Mouse (Mus musculus) spleen, adult 2 months (tissue): Measurements from ENCODE around the gene Comp. TPM values are rescaled to one million over a fixed set of nuclear protein-coding genes. Genes with fewer than 3 reads are reported as not detected.

ENCODE experiments used
- DNase-seq, 2 experiments: peaks; one replicate each; pipeline versions ENCODE4 v3.0.0 to v3.0.0-alpha.2; 2012 to 2021; ENCODE audit warnings: low spot score in 2 of 2, low read depth in 1 of 2
- H3K27ac ChIP-seq: fragments of 200-500 bp; 2 replicates; pipeline ENCODE4 v1.5.1; 2012; ENCODE audit warnings: low read length, inconsistent platforms; ENCODE audit not compliant: insufficient read depth
- H3K27me3 ChIP-seq: fragments of 200-500 bp; 2 replicates; pipeline ENCODE4 v1.6.1; 2012; ENCODE audit warnings: mild to moderate bottlenecking, moderate library complexity, low read length, inconsistent platforms; ENCODE audit not compliant: control insufficient read depth, insufficient read depth
- H3K36me3 ChIP-seq: fragments of 200-500 bp; 2 replicates; pipeline ENCODE4 v1.6.1; 2012; ENCODE audit warnings: mild to moderate bottlenecking, low read length, inconsistent platforms; ENCODE audit not compliant: control insufficient read depth, insufficient read depth
- H3K4me1 ChIP-seq: fragments of 200-500 bp; 2 replicates; pipeline ENCODE4 v1.6.1; 2011; ENCODE audit warnings: inconsistent platforms; ENCODE audit not compliant: control insufficient read depth, insufficient read depth, insufficient read length
- H3K4me3 ChIP-seq: fragments of 200-500 bp; 2 replicates; pipeline ENCODE4 v1.5.1; 2011; ENCODE audit warnings: mild to moderate bottlenecking, inconsistent platforms; ENCODE audit not compliant: insufficient read depth, insufficient read length; ENCODE audit errors: extremely low read depth
- CTCF ChIP-seq: fragments of 200-500 bp; IDR thresholded peaks from 2 replicates; pipeline ENCODE4 v1.5.1; 2011; ENCODE audit warnings: mild to moderate bottlenecking, inconsistent platforms; ENCODE audit not compliant: insufficient read depth, insufficient read length, insufficient replicate concordance; ENCODE audit errors: extremely low read depth
- POLR2A ChIP-seq: fragments of 200-500 bp; IDR thresholded peaks from 2 replicates; pipeline ENCODE4 v1.6.1; 2011; ENCODE audit warnings: low read depth, low read length, inconsistent platforms
- WGBS: fragments of 180-500 bp; shearing (Covaris S2); methylation state at CpG from one replicate; pipeline ENCODE4 v1.1.7; 2018; 5-methylcytosine and 5-hydroxymethylcytosine counted together
- polyA plus RNA-seq: library from polyadenylated mRNA; depleted of rRNA; stranded (reverse); fragments of >200 nt; gene quantifications from 2 replicates; pipeline ENCODE4 v1.2.3, GENCODE M21; 2012

Comp gene
- polyA plus RNA-seq, 1 experiment: 0.46 TPM

DNA sequence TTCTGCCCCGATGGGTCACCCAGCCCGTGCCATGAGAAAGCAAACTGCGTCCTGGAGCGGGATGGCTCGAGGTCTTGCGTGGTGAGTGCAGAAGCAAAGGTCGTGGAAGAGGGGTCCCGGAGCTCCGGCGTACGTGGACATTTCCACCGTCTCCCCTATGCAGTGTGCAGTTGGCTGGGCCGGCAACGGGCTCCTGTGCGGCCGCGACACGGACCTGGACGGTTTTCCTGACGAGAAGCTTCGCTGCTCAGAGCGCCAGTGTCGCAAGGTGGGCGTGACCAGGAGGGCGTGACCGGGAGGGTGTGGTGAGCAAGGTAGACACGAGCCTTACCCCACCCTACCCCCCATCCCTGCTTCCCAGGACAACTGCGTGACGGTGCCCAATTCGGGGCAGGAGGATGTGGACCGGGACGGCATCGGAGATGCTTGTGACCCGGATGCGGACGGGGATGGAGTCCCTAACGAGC, 3.0 kb downstream of the Comp start:
- H3K27ac ChIP-seq: no peak overlapping the region
- H3K36me3 ChIP-seq: no peaks in the 10 kb centered on the region
- H3K27me3 ChIP-seq: peaks cover 24% of the 10 kb centered on the region
- peaks cover 21% of the 10 kb centered on the region for H3K4me1 ChIP-seq
- WGBS: 7% methylated on average over 37 of the region's 37 CpGs
- no peak overlapping the region for H3K4me3 ChIP-seq
- no peak for DNase-seq
- no peak for TF ChIP-seq CTCF
- no peak for TF ChIP-seq POLR2A

DNA sequence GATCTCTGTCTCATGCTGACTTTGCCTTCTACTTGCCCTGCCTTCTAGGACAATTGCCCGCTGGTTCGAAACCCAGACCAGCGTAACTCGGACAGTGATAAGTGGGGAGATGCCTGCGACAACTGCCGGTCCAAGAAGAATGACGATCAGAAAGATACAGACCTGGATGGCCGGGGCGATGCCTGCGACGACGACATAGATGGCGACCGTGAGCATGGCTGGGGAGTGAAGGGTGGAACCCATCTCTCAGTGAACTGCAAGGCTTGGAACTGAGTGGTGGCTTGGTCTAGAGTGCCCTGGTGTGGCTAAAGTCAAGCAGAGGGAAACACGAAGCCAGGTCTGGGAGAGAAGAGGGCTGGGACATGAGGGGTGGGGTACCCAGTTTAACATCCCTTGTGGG, 3.7 kb downstream of the Comp start:
- peaks cover 21% of the 10 kb centered on the region for H3K4me1 ChIP-seq
- H3K27ac ChIP-seq: no peak overlapping the region
- TF ChIP-seq POLR2A (no peak), CTCF (no peak)
- H3K27me3 ChIP-seq: peaks cover 24% of the 10 kb centered on the region
- no peak overlapping the region for H3K4me3 ChIP-seq
- DNase-seq: no peak
- WGBS: 15% methylated on average over 15 of the region's 15 CpGs
- H3K36me3 ChIP-seq: no peaks in the 10 kb centered on the region

- 84% methylated on average over 12 of the region's 12 CpGs for WGBS
- H3K27me3 ChIP-seq: peaks cover 7% of the 10 kb centered on the region; the same call in 1 of the 2 replicates
- TF ChIP-seq CTCF (no peak), POLR2A (no peak)
Measured at GRCm38 (mm10) chr8:70380069-70380468, 6.7 kb downstream of the Comp start.

GRCm38 (mm10) chr8:70383287-70383686, 9.9 kb downstream of the Comp start:
- DNase-seq: peak in 1 of 2 experiments; percentile 60
- Histone ChIP-seq H3K4me1 (no peaks in the 10 kb centered on the region), H3K27me3 (no peaks in the 10 kb centered on the region), H3K27ac (no peak overlapping the region), H3K36me3 (peaks cover 7% of the 10 kb centered on the region), H3K4me3 (no peak overlapping the region)
- WGBS: 45% methylated on average over 3 of the region's 3 CpGs
- TF ChIP-seq CTCF (peak; percentile 70; the same call in 1 of the 2 replicates), POLR2A (no peak)

More at GRCm38 (mm10) chr8:70380069-70380468, 6.7 kb downstream of the Comp start:
- Histone ChIP-seq H3K4me3 (no peak overlapping the region), H3K27ac (no peak overlapping the region), H3K4me1 (peaks cover 11% of the 10 kb centered on the region), H3K36me3 (no peaks in the 10 kb centered on the region)
- no peak for DNase-seq

- Histone ChIP-seq H3K27ac (no peak overlapping the region), H3K27me3 (no peaks in the 10 kb centered on the region), H3K4me3 (no peak overlapping the region), H3K36me3 (peaks cover 7% of the 10 kb centered on the region), H3K4me1 (no peaks in the 10 kb centered on the region)
- no peak for TF ChIP-seq POLR2A
- no peak for TF ChIP-seq CTCF
- no peak for DNase-seq
- 90% methylated on average over 2 of the region's 2 CpGs for WGBS
Measured at GRCm38 (mm10) chr8:70389678-70390077, 16.3 kb downstream of the Comp start.

DNA sequence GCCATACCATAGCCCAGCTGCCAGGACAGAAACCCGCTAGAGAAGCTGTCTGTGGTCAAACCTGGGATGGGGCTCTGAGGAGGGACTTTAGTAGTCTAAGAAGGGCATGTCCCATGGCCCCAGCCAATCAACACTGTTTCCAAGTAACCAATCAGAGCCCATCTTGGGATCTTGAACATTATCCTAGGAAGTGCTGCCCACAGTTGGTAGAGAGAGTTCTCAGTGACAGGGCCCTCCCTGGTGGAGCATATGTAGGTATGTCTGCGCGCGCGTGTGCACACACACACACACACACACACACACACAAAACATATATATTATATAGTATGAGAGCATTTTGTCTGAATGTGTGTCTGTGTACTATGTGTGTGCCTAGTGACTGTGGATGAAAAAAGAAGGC, 19.7 kb downstream of the Comp start:
- WGBS: 95% methylated on average over 5 of the region's 5 CpGs
- Histone ChIP-seq H3K36me3 (no peaks in the 10 kb centered on the region), H3K4me1 (no peaks in the 10 kb centered on the region), H3K4me3 (no peak overlapping the region), H3K27me3 (no peaks in the 10 kb centered on the region), H3K27ac (no peak overlapping the region)
- no peak for TF ChIP-seq POLR2A
- TF ChIP-seq CTCF: no peak
- no peak for DNase-seq

GRCm38 (mm10) chr8:70394269-70394998, 21.1 kb downstream of the Comp start:
- 89% methylated on average over 8 of the region's 8 CpGs for WGBS
- Histone ChIP-seq H3K27ac (no peak overlapping the region), H3K27me3 (no peaks in the 10 kb centered on the region), H3K4me1 (no peaks in the 10 kb centered on the region), H3K36me3 (no peaks in the 10 kb centered on the region), H3K4me3 (no peak overlapping the region)
- DNase-seq: no peak
- TF ChIP-seq POLR2A (no peak), CTCF (no peak)
